Mouse (Mus musculus) cerebellum, adult 2 months (tissue): ENCODE data around the gene Gls.

Experiments used
- CTCF ChIP-seq: fragments of 200-500 bp; IDR thresholded peaks from 2 replicates; pipeline ENCODE4 v1.5.1; 2011; ENCODE audit warnings: low read depth, mild to moderate bottlenecking, control low read depth, low read length, moderate library complexity, borderline replicate concordance; ENCODE audit not compliant: insufficient read depth
- POLR2A ChIP-seq: fragments of 200-500 bp; IDR thresholded peaks from 2 replicates; pipeline ENCODE4 v1.6.1; 2011; ENCODE audit warnings: low read length, control low read depth, borderline replicate concordance; ENCODE audit not compliant: insufficient read depth

DNA sequence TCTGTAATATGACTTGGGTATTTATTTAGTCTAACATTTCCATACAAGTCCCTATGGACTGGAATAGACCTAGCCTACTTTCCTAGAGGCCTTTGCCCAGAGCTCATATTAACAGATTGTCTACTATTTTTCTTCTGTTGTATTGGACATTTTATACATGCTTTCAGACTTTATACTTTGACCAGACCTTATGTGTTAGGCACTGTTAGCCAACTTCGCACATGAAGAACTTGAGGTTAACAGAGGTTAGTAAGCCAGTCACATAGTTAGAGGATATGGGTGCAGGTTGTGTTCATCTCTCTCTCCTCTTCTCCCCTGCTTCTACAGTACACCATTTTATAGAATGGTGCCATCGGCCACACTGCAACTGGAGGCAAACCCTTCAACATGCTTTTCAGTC lies 75.0 kb downstream of the Gls start:
- TF ChIP-seq CTCF (no peak), POLR2A (no peak)
